Mouse (Mus musculus) intestine, embryonic 15.5 days (tissue): ENCODE measurements around the gene Cnot1. TPM values are rescaled to one million over a fixed set of nuclear protein-coding genes. Genes with fewer than 3 reads are reported as not detected.

Experiments
- ATAC-seq: fragments of 200-750 bp; cut with Nextera tagmentation; 2 replicates; pipeline ENCODE4 v1.8.0; 2017; ENCODE audit warnings: moderate TSS enrichment, moderate library complexity
- H3K27ac ChIP-seq: fragments of 300-500 bp; sonication (generic); 2 replicates; pipeline ENCODE4 v1.5.1; 2015; ENCODE audit warnings: mild to moderate bottlenecking, inconsistent platforms
- H3K27me3 ChIP-seq: fragments of 300-500 bp; sonication (generic); replicated peaks from 2 replicates; pipeline ENCODE4 v1.6.1; 2015; ENCODE audit warnings: inconsistent platforms
- H3K36me3 ChIP-seq: fragments of 300-500 bp; sonication (generic); 2 replicates; pipeline ENCODE4 v1.6.1; 2015; ENCODE audit warnings: inconsistent platforms
- H3K4me1 ChIP-seq: fragments of 300-500 bp; sonication (generic); replicated peaks from 2 replicates; pipeline ENCODE4 v1.6.1; 2015; ENCODE audit warnings: inconsistent platforms
- H3K4me2 ChIP-seq: fragments of 300-500 bp; sonication (generic); replicated peaks from 2 replicates; pipeline ENCODE4 v1.6.1; 2015; ENCODE audit warnings: mild to moderate bottlenecking, inconsistent platforms
- H3K4me3 ChIP-seq: fragments of 300-500 bp; sonication (generic); replicated peaks from 2 replicates; pipeline ENCODE4 v1.5.1; 2015; ENCODE audit warnings: inconsistent platforms
- H3K9ac ChIP-seq: fragments of 300-500 bp; sonication (generic); 2 replicates; pipeline ENCODE4 v1.6.1; 2015; ENCODE audit warnings: inconsistent platforms
- H3K9me3 ChIP-seq: fragments of 300-500 bp; sonication (generic); 2 replicates; pipeline ENCODE4 v1.6.1; 2016; ENCODE audit warnings: inconsistent platforms
- WGBS: fragments of 180-500 bp; shearing (Covaris S2); methylation state at CpG from one replicate; pipeline ENCODE4 v1.1.7; 2015; 5-methylcytosine and 5-hydroxymethylcytosine counted together
- polyA plus RNA-seq: library from polyadenylated mRNA; unstranded; fragments of >200 nt; fragmentation: Nextera tagmentation; extraction: Ambion mirVana; gene quantifications from 2 replicates; pipeline ENCODE4 v1.2.1, GENCODE M21; 2015

Gene Cnot1
- polyA plus RNA-seq, 1 experiment from 2014 or later = 56.4 TPM

GRCm38 (mm10) chr8:95714837-95715413, 92.3 kb downstream of the Cnot1 start:
- no peak for ATAC-seq
- Histone ChIP-seq H3K36me3 (peaks cover 4% of the 10 kb centered on the region; the same call in 1 of the 2 replicates), H3K4me1 (peaks cover 10% of the 10 kb centered on the region; the same call in 1 of the 2 replicates), H3K9me3 (no peaks in the 10 kb centered on the region), H3K9ac (no peak overlapping the region), H3K27ac (no peak overlapping the region), H3K27me3 (no peaks in the 10 kb centered on the region), H3K4me2 (peak overlapping the region; percentile 80), H3K4me3 (peak overlapping the region; percentile 95)
- WGBS = 84% methylated on average over 6 of the region's 6 CpGs

GRCm38 (mm10) chr8:95714367-95714766, 92.9 kb downstream of the Cnot1 start:
- no peaks in the 10 kb centered on the region for H3K9me3 ChIP-seq
- H3K4me3 ChIP-seq = no peak overlapping the region
- no peaks in the 10 kb centered on the region for H3K27me3 ChIP-seq
- 92% methylated on average over 4 of the region's 4 CpGs for WGBS
- no peak overlapping the region for H3K27ac ChIP-seq
- no peak overlapping the region for H3K4me2 ChIP-seq
- H3K4me1 ChIP-seq = peaks cover 10% of the 10 kb centered on the region; the same call in 1 of the 2 replicates
- H3K36me3 ChIP-seq = peaks cover 4% of the 10 kb centered on the region; the same call in 1 of the 2 replicates
- ATAC-seq = no peak
- no peak overlapping the region for H3K9ac ChIP-seq

GRCm38 (mm10) chr8:95713100-95714010, 93.9 kb downstream of the Cnot1 start:
- 75% methylated on average over 19 of the region's 19 CpGs for WGBS

GRCm38 (mm10) chr8:95712395-95712794, 94.9 kb downstream of the Cnot1 start:
- ATAC-seq = no peak
- Histone ChIP-seq H3K4me3 (no peak overlapping the region), H3K4me2 (no peak overlapping the region), H3K9me3 (no peaks in the 10 kb centered on the region), H3K36me3 (no peaks in the 10 kb centered on the region), H3K27me3 (no peaks in the 10 kb centered on the region), H3K4me1 (peaks cover 10% of the 10 kb centered on the region; the same call in 1 of the 2 replicates), H3K9ac (no peak overlapping the region), H3K27ac (no peak overlapping the region)
- 78% methylated on average over 9 of the region's 9 CpGs for WGBS

More at GRCm38 (mm10) chr8:95713100-95714010, 93.9 kb downstream of the Cnot1 start:
- Histone ChIP-seq H3K4me1 (peaks cover 10% of the 10 kb centered on the region; the same call in 1 of the 2 replicates), H3K9me3 (no peaks in the 10 kb centered on the region), H3K27ac (no peak overlapping the region), H3K27me3 (no peaks in the 10 kb centered on the region), H3K4me2 (no peak overlapping the region), H3K9ac (no peak overlapping the region), H3K4me3 (no peak overlapping the region), H3K36me3 (peaks cover 2% of the 10 kb centered on the region; the same call in 1 of the 2 replicates)
- 0 out of 2 replicates have a peak, but pooled peaks have one; percentile 16 for ATAC-seq

- whole genome bisulfite sequencing = 62% methylated on average over 3 of the region's 3 CpGs
Observed at GRCm38 (mm10) chr8:95711029-95711428, 96.2 kb downstream of the Cnot1 start.

GRCm38 (mm10) chr8:95709579-95709978, 97.7 kb downstream of the Cnot1 start:
- Histone ChIP-seq H3K27me3 (no peaks in the 10 kb centered on the region), H3K27ac (no peak overlapping the region), H3K4me1 (peaks cover 3% of the 10 kb centered on the region; the same call in 1 of the 2 replicates), H3K4me3 (no peak overlapping the region), H3K9me3 (no peaks in the 10 kb centered on the region), H3K36me3 (no peaks in the 10 kb centered on the region), H3K4me2 (no peak overlapping the region), H3K9ac (no peak overlapping the region)
- ATAC-seq = no peak
- 83% methylated on average over 7 of the region's 7 CpGs for WGBS

More at GRCm38 (mm10) chr8:95711029-95711428, 96.2 kb downstream of the Cnot1 start:
- Histone ChIP-seq H3K27me3 (no peaks in the 10 kb centered on the region), H3K4me1 (peaks cover 3% of the 10 kb centered on the region; the same call in 1 of the 2 replicates), H3K36me3 (no peaks in the 10 kb centered on the region), H3K27ac (no peak overlapping the region), H3K9ac (no peak overlapping the region), H3K4me2 (no peak overlapping the region), H3K4me3 (no peak overlapping the region), H3K9me3 (no peaks in the 10 kb centered on the region)
- no peak for ATAC-seq

GRCm38 (mm10) chr8:95704538-95704937, 102.7 kb downstream of the Cnot1 start:
- Histone ChIP-seq H3K27ac (no peak overlapping the region), H3K9me3 (no peaks in the 10 kb centered on the region), H3K36me3 (no peaks in the 10 kb centered on the region), H3K4me2 (no peak overlapping the region), H3K27me3 (0 out of 2 replicates have a peak, but pooled peaks cover 2% of the 10 kb centered on the region), H3K9ac (no peak overlapping the region), H3K4me3 (no peak overlapping the region), H3K4me1 (peaks cover 14% of the 10 kb centered on the region)
- 96% methylated on average over 3 of the region's 3 CpGs for WGBS
- no peak for ATAC-seq

GRCm38 (mm10) chr8:95703461-95704260, 103.6 kb downstream of the Cnot1 start:
- Histone ChIP-seq H3K36me3 (no peaks in the 10 kb centered on the region), H3K27me3 (0 out of 2 replicates have a peak, but pooled peaks cover 9% of the 10 kb centered on the region), H3K4me1 (peaks cover 14% of the 10 kb centered on the region), H3K27ac (0 out of 2 replicates have a peak overlapping the region, but pooled peaks have one; percentile 17), H3K9ac (peak overlapping the region; percentile 60), H3K9me3 (no peaks in the 10 kb centered on the region), H3K4me3 (peak overlapping the region; percentile 57), H3K4me2 (peak overlapping the region; percentile 98)
- peak; percentile 25 for ATAC-seq
- 5% methylated on average over 15 of the region's 15 CpGs for WGBS

GRCm38 (mm10) chr8:95702480-95703446, 104.5 kb downstream of the Cnot1 start:
- Histone ChIP-seq H3K9ac (peak overlapping the region; percentile 60), H3K9me3 (no peaks in the 10 kb centered on the region), H3K27me3 (0 out of 2 replicates have a peak, but pooled peaks cover 11% of the 10 kb centered on the region), H3K4me1 (peaks cover 14% of the 10 kb centered on the region), H3K4me2 (peak overlapping the region; percentile 98), H3K36me3 (no peaks in the 10 kb centered on the region), H3K4me3 (peak overlapping the region; percentile 57), H3K27ac (no peak overlapping the region)
- WGBS = 2% methylated on average over 34 of the region's 34 CpGs
- peak; percentile 94 for ATAC-seq

- H3K4me3 ChIP-seq = no peak overlapping the region
- no peak overlapping the region for H3K27ac ChIP-seq
- H3K27me3 ChIP-seq = 0 out of 2 replicates have a peak, but pooled peaks cover 13% of the 10 kb centered on the region
- WGBS = 86% methylated on average over 4 of the region's 4 CpGs
- H3K4me1 ChIP-seq = peaks cover 17% of the 10 kb centered on the region
- H3K9ac ChIP-seq = no peak overlapping the region
- no peak for ATAC-seq
- no peaks in the 10 kb centered on the region for H3K9me3 ChIP-seq
- H3K4me2 ChIP-seq = no peak overlapping the region
- H3K36me3 ChIP-seq = no peaks in the 10 kb centered on the region
Observed at GRCm38 (mm10) chr8:95701809-95702208, 105.5 kb downstream of the Cnot1 start.

GRCm38 (mm10) chr8:95700282-95700681, 107.0 kb downstream of the Cnot1 start:
- 66% methylated on average over 9 of the region's 9 CpGs for WGBS
- Histone ChIP-seq H3K27ac (no peak overlapping the region), H3K4me2 (no peak overlapping the region), H3K36me3 (no peaks in the 10 kb centered on the region), H3K9ac (no peak overlapping the region), H3K4me1 (peaks cover 17% of the 10 kb centered on the region), H3K9me3 (no peaks in the 10 kb centered on the region), H3K27me3 (peaks cover 16% of the 10 kb centered on the region), H3K4me3 (no peak overlapping the region)
- ATAC-seq = no peak
